Mouse (Mus musculus) CH12F3 (cell line): ENCODE data around the gene Npm1.

ENCODE experiments used
- in situ Hi-C: fragments of 300-500 bp; cut with MboI; formaldehyde crosslinking; loops from 2 replicates; pipeline ENCODE4 v1.14.3; 2020; ENCODE audit warnings: low sequenced_read_pairs

Gene Npm1

GRCm38 (mm10) chr11:33162998-33163506, at the start of gene Npm1:
Gene Npm1, minus strand, starts transcription at chr11:33163206.
- in situ Hi-C loops, result no loop called here

- in situ Hi-C loops, result no loop called here
Observed at GRCm38 (mm10) chr11:33207411-33207810, 44.4 kb upstream of the Npm1 start.

GRCm38 (mm10) chr11:33204966-33205365, 42.0 kb upstream of the Npm1 start:
- in situ Hi-C loops, result no loop called here

GRCm38 (mm10) chr11:33204329-33204705, 41.3 kb upstream of the Npm1 start:
- in situ Hi-C loops, result no loop called here

- in situ Hi-C loops, result no loop called here
Observed at GRCm38 (mm10) chr11:33203383-33204328, 40.6 kb upstream of the Npm1 start, which contains the start of gene Tlx3. Gene Tlx3, minus strand, starts transcription at chr11:33203589.

GRCm38 (mm10) chr11:33202972-33203371, 40.0 kb upstream of the Npm1 start:
- in situ Hi-C loops, result no loop called here

- in situ Hi-C loops, result no loop called here
Observed at GRCm38 (mm10) chr11:33202296-33202695, 39.3 kb upstream of the Npm1 start.

- in situ Hi-C loops, result no loop called here
Observed at GRCm38 (mm10) chr11:33201626-33202010, 38.6 kb upstream of the Npm1 start.

- in situ Hi-C loops, result no loop called here
Observed at GRCm38 (mm10) chr11:33200764-33201625, 38.0 kb upstream of the Npm1 start.

GRCm38 (mm10) chr11:33199906-33200763, 37.1 kb upstream of the Npm1 start:
- in situ Hi-C loops, result no loop called here

GRCm38 (mm10) chr11:33199117-33199514, 36.1 kb upstream of the Npm1 start:
- in situ Hi-C loops, result no loop called here

- in situ Hi-C loops, result no loop called here
Observed at GRCm38 (mm10) chr11:33198351-33199116, 35.5 kb upstream of the Npm1 start.

- in situ Hi-C loops, result no loop called here
Observed at GRCm38 (mm10) chr11:33197673-33198072, 34.7 kb upstream of the Npm1 start.

- in situ Hi-C loops, result no loop called here
Observed at GRCm38 (mm10) chr11:33197133-33197514, 34.1 kb upstream of the Npm1 start.

- in situ Hi-C loops, result no loop called here
Observed at GRCm38 (mm10) chr11:33196447-33197132, 33.6 kb upstream of the Npm1 start.

GRCm38 (mm10) chr11:33195531-33196446, 32.8 kb upstream of the Npm1 start:
- in situ Hi-C loops, result no loop called here

GRCm38 (mm10) chr11:33195061-33195460, 32.1 kb upstream of the Npm1 start:
- in situ Hi-C loops, result no loop called here

GRCm38 (mm10) chr11:33193695-33194094, 30.7 kb upstream of the Npm1 start:
- in situ Hi-C loops, result no loop called here
